Mouse (Mus musculus): Measurements from ENCODE around the gene Snrpa1. TPM values are rescaled to one million over a fixed set of nuclear protein-coding genes. Genes with fewer than 3 reads are reported as not detected.
A peak's percentile ranks its signal among the peaks of the same experiment; 100 is the strongest.

Snrpa1 gene
- polyA plus RNA-seq, 1 experiment: 7.2 TPM

DNA sequence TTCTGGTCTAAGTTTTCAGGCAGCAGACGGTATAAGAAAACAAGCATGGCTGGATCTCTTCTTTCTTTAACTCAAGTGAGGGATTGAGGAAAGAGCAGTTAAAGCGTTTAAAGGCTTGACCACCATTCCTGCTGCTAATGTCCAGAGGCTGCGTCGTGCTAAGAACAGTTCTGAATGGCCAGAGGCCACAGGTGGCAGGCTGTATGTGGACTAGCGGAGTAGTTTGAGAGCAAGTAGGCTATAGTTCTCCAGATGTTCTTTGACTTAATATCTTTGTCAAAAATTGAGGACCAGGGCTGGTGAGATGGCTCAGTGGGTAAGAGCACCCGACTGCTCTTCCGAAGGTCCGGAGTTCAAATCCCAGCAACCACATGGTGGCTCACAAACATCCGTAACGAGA is 52.4 kb downstream of the Snrpa1 start:
- Histone ChIP-seq H3K27me3 (ENCODE audit: control insufficient read depth, insufficient read depth, low read length) (no peaks in the 10 kb centered on the region; the same call in 1 of the 2 replicates), H3K36me3 (ENCODE audit: control insufficient read depth, insufficient read depth, low read length) (no peaks in the 10 kb centered on the region), H3K4me1 (ENCODE audit: control insufficient read depth, insufficient read depth, insufficient read length) (peaks cover 7% of the 10 kb centered on the region), H3K4me3 (ENCODE audit: extremely low read depth, insufficient read depth, insufficient read length) (peak overlapping the region; percentile 65), H3K27ac (ENCODE audit: insufficient read depth, low read length) (peak overlapping the region; percentile 72; the same call in 1 of the 2 replicates)
- no peak for DNase-seq (ENCODE audit: low read depth in 1 of 2, low spot score in 2 of 2)
- TF ChIP-seq POLR2A (IDR thresholded peaks at IDR 0.05; ENCODE audit: low read depth, low read length) (no peak), CTCF (IDR thresholded peaks at IDR 0.05; ENCODE audit: extremely low read depth, insufficient read depth, insufficient read length, insufficient replicate concordance) (no peak)
- WGBS: 81% methylated on average over 10 of the region's 10 CpGs

DNA sequence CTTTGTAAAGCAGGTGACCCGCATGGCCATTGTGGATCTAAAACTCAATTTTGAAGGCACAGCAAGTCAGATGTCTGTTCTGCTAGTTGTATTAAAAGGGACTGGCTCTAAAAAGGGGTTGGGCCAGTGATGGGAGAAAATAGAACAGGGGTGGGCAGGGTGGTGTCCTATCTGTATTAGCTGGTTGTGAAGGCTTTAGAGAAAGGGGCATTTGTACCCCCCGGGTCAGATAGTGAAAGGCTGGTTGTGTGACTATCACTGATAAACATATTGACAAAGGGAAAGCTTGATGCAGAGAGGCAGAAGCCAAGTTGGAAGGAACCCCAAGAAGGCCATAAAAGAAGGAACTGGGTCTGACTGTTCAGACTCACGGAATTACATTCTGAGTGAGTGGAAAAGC is 54.8 kb downstream of the Snrpa1 start:
- no peak overlapping the region for H3K4me3 ChIP-seq (ENCODE audit: extremely low read depth, insufficient read depth, insufficient read length)
- no peak overlapping the region for H3K27ac ChIP-seq (ENCODE audit: insufficient read depth, low read length)
- H3K4me1 ChIP-seq (ENCODE audit: control insufficient read depth, insufficient read depth, insufficient read length): peaks cover 21% of the 10 kb centered on the region
- 82% methylated on average over 3 of the region's 3 CpGs for WGBS
- TF ChIP-seq POLR2A (IDR thresholded peaks at IDR 0.05; ENCODE audit: low read depth, low read length) (no peak), CTCF (IDR thresholded peaks at IDR 0.05; ENCODE audit: extremely low read depth, insufficient read depth, insufficient read length, insufficient replicate concordance) (no peak)
- no peaks in the 10 kb centered on the region for H3K36me3 ChIP-seq (ENCODE audit: control insufficient read depth, insufficient read depth, low read length)
- no peak for DNase-seq (ENCODE audit: low read depth in 1 of 2, low spot score in 2 of 2)
- no peaks in the 10 kb centered on the region; the same call in 1 of the 2 replicates for H3K27me3 ChIP-seq (ENCODE audit: control insufficient read depth, insufficient read depth, low read length)

DNA sequence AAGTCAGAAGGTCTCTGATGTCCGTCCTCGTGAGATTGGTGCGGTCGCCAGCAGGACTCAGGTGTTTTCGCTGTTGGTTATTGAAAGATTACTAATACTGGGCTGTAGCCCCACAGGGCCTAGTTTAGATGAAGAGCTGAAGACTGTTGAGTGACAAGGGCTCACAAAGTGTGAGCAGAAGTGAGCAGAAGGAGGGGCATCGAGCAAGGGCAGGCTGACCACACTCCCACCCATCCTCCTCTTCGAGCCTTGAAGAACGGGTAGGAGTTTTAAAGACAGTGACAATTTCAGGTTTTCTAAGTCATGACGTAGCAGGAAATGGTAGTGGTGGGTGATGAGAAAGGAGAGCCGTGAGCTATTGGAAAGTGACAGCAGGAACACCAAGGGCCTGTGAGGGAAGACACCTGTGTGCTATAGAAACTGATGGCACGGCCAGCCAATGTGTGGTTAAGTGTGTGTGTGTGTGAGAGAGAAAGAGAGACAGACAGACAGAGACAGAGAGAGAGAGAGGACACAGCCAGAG is 57.1 kb downstream of the Snrpa1 start:
- H3K4me3 ChIP-seq (ENCODE audit: extremely low read depth, insufficient read depth, insufficient read length): no peak overlapping the region
- H3K4me1 ChIP-seq (ENCODE audit: control insufficient read depth, insufficient read depth, insufficient read length): peaks cover 35% of the 10 kb centered on the region
- DNase-seq (ENCODE audit: low read depth in 1 of 2, low spot score in 2 of 2): peak; percentile 13 to 45
- WGBS: 37% methylated on average over 11 of the region's 11 CpGs
- TF ChIP-seq CTCF (IDR thresholded peaks at IDR 0.05; ENCODE audit: extremely low read depth, insufficient read depth, insufficient read length, insufficient replicate concordance) (no peak), POLR2A (IDR thresholded peaks at IDR 0.05; ENCODE audit: low read depth, low read length) (no peak)
- H3K27me3 ChIP-seq (ENCODE audit: control insufficient read depth, insufficient read depth, low read length): no peaks in the 10 kb centered on the region
- peak overlapping the region; percentile 0 for H3K27ac ChIP-seq (ENCODE audit: insufficient read depth, low read length)
- no peaks in the 10 kb centered on the region for H3K36me3 ChIP-seq (ENCODE audit: control insufficient read depth, insufficient read depth, low read length)

DNA sequence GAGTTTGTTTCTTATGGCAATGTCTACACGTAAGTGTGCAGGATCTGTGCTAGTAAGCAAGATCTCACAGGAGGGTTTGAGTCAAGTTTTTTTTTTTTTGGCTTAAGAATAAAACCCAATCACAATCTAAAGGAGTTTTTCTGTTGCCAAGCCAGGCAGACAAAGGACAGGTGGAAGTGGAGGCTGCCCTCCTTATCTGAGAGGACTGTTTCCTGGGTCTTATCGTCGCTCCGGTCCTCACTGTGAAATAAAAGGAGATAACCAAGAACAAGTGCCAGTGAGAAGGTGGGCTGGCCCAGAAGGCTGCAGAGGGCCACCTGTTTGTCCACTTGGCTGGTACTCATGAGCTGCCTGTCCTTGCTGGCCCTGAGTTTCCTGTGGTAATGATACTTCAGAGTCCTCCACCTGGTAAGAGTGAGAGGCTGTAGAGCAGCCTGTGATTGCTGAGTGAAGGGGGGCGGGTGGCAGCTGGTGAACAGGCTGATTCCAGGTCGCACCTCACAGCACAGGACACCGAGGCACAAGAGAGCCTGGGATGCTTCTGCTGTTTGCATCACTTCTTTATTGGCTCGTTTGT is 58.2 kb downstream of the Snrpa1 start:
- no peaks in the 10 kb centered on the region for H3K27me3 ChIP-seq (ENCODE audit: control insufficient read depth, insufficient read depth, low read length)
- DNase-seq (ENCODE audit: low read depth in 1 of 2, low spot score in 2 of 2): no peak
- H3K4me1 ChIP-seq (ENCODE audit: control insufficient read depth, insufficient read depth, insufficient read length): peaks cover 37% of the 10 kb centered on the region
- TF ChIP-seq POLR2A (IDR thresholded peaks at IDR 0.05; ENCODE audit: low read depth, low read length) (no peak), CTCF (IDR thresholded peaks at IDR 0.05; ENCODE audit: extremely low read depth, insufficient read depth, insufficient read length, insufficient replicate concordance) (no peak)
- no peaks in the 10 kb centered on the region for H3K36me3 ChIP-seq (ENCODE audit: control insufficient read depth, insufficient read depth, low read length)
- no peak overlapping the region for H3K4me3 ChIP-seq (ENCODE audit: extremely low read depth, insufficient read depth, insufficient read length)
- H3K27ac ChIP-seq (ENCODE audit: insufficient read depth, low read length): 0 out of 2 replicates have a peak overlapping the region, but pooled peaks have one; percentile 26
- WGBS: 66% methylated on average over 8 of the region's 8 CpGs

DNA sequence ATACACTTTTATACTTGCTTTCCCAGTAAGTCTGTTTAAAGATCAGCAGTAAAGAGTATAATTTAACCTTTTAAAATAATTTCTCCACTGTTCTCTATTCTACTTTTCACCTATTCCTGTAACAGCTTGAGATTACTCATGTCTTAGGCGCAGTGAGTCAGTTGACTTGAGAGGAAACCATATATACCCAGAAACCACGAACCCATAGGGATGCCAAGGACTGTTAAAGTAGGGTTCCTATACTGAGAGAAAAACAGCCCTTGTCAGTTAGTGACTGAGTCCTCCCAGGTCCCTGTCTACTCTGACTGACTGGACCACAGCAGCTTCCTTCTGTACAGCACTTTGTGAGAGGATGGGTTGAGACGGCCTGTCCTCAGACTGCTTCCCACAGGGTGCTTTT is 59.2 kb downstream of the Snrpa1 start:
- 27% methylated on average over 3 of the region's 3 CpGs for WGBS
- TF ChIP-seq CTCF (IDR thresholded peaks at IDR 0.05; ENCODE audit: extremely low read depth, insufficient read depth, insufficient read length, insufficient replicate concordance) (no peak), POLR2A (IDR thresholded peaks at IDR 0.05; ENCODE audit: low read depth, low read length) (no peak)
- no peak for DNase-seq (ENCODE audit: low read depth in 1 of 2, low spot score in 2 of 2)
- H3K4me1 ChIP-seq (ENCODE audit: control insufficient read depth, insufficient read depth, insufficient read length): peaks cover 41% of the 10 kb centered on the region
- H3K27ac ChIP-seq (ENCODE audit: insufficient read depth, low read length): peak overlapping the region; percentile 88
- H3K27me3 ChIP-seq (ENCODE audit: control insufficient read depth, insufficient read depth, low read length): no peaks in the 10 kb centered on the region
- H3K36me3 ChIP-seq (ENCODE audit: control insufficient read depth, insufficient read depth, low read length): no peaks in the 10 kb centered on the region
- H3K4me3 ChIP-seq (ENCODE audit: extremely low read depth, insufficient read depth, insufficient read length): no peak overlapping the region

DNA sequence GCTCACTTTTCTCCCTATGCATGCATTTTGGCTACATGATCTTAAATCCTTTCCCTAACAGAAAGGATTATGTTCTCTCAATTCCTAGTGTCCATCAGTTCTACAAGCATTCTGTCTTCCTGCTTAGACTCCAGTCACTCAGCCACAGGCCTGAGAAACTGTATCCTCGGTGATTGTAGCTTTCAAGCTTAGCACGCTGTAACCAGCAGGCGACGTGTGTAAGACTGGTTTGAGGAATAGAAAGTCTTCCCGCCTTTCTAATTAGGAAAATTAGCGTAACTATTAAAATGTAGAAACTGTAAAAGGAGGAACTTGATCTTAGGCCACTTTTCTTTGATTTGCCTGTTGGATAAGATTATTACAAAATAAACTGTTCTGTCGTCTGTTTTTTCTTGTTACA is 60.0 kb downstream of the Snrpa1 start:
- Histone ChIP-seq H3K27me3 (ENCODE audit: control insufficient read depth, insufficient read depth, low read length) (no peaks in the 10 kb centered on the region), H3K4me3 (ENCODE audit: extremely low read depth, insufficient read depth, insufficient read length) (no peak overlapping the region), H3K36me3 (ENCODE audit: control insufficient read depth, insufficient read depth, low read length) (no peaks in the 10 kb centered on the region), H3K4me1 (ENCODE audit: control insufficient read depth, insufficient read depth, insufficient read length) (peaks cover 42% of the 10 kb centered on the region), H3K27ac (ENCODE audit: insufficient read depth, low read length) (peak overlapping the region; percentile 88)
- no peak for DNase-seq (ENCODE audit: low read depth in 1 of 2, low spot score in 2 of 2)
- 27% methylated on average over 7 of the region's 7 CpGs for WGBS
- TF ChIP-seq POLR2A (IDR thresholded peaks at IDR 0.05; ENCODE audit: low read depth, low read length) (no peak), CTCF (IDR thresholded peaks at IDR 0.05; ENCODE audit: extremely low read depth, insufficient read depth, insufficient read length, insufficient replicate concordance) (no peak)

DNA sequence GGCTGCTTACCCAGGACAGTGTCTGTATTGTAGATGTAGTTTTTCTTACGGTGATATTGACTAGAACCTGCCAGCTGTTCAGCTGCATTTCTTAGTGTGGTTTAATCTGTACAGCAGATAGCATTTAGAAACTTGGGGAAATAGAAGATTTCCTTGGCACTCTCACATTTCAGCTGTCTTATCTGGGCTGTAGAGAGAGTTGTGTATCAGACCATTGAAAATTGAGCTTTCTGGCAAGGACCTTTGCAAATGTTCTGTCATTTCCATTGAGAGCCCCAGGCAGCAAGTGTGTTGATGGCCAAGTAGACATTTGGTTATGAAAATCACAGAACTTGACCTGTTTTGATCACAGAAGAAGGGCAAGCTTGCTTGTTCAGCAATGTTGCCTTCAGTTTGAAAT is 61.3 kb downstream of the Snrpa1 start:
- Histone ChIP-seq H3K27me3 (ENCODE audit: control insufficient read depth, insufficient read depth, low read length) (no peaks in the 10 kb centered on the region), H3K27ac (ENCODE audit: insufficient read depth, low read length) (peak overlapping the region; percentile 86), H3K4me3 (ENCODE audit: extremely low read depth, insufficient read depth, insufficient read length) (no peak overlapping the region), H3K4me1 (ENCODE audit: control insufficient read depth, insufficient read depth, insufficient read length) (peaks cover 46% of the 10 kb centered on the region), H3K36me3 (ENCODE audit: control insufficient read depth, insufficient read depth, low read length) (no peaks in the 10 kb centered on the region)
- 22% methylated on average over 1 of the region's 1 CpGs for WGBS
- TF ChIP-seq POLR2A (IDR thresholded peaks at IDR 0.05; ENCODE audit: low read depth, low read length): no peak
- TF ChIP-seq CTCF (IDR thresholded peaks at IDR 0.05; ENCODE audit: extremely low read depth, insufficient read depth, insufficient read length, insufficient replicate concordance): no peak
- no peak for DNase-seq (ENCODE audit: low read depth in 1 of 2, low spot score in 2 of 2)
